Mouse (Mus musculus) heart, postnatal 0 days (tissue): ENCODE data around the gene Ccdc61.

Experiments used
- CTCF ChIP-seq: IDR thresholded peaks from 2 replicates; pipeline ENCODE4 v1.5.1; 2016; ENCODE audit warnings: antibody characterized with exemption, control low read depth, low read depth
- EP300 ChIP-seq: IDR thresholded peaks from 2 replicates; pipeline ENCODE4 v1.6.1; 2016; ENCODE audit warnings: antibody characterized with exemption, low read depth

GRCm38 (mm10) chr7:18893009-18893408 is 17.2 kb downstream of the Ccdc61 start:
- TF ChIP-seq CTCF (no peak), EP300 (no peak)
